Mouse (Mus musculus) forebrain, embryonic 15.5 days (tissue): Measurements from ENCODE around the gene Htr1b. TPM values are rescaled to one million over a fixed set of nuclear protein-coding genes. Genes with fewer than 3 reads are reported as not detected.
A peak's percentile ranks its signal among the peaks of the same experiment; 100 is the strongest.

Source experiments
- ATAC-seq: fragments of 200-750 bp; cut with Nextera tagmentation; replicated peaks from 2 replicates; pipeline ENCODE4 v1.8.0; 2017; ENCODE audit warnings: mild to moderate bottlenecking, moderate TSS enrichment, moderate library complexity
- H3K27ac ChIP-seq: fragments of 300-500 bp; sonication (generic); replicated peaks from 2 replicates; pipeline ENCODE4 v1.5.1; 2015; ENCODE audit warnings: mild to moderate bottlenecking, inconsistent platforms
- H3K27me3 ChIP-seq: fragments of 300-500 bp; sonication (generic); 2 replicates; pipeline ENCODE4 v1.6.1; 2015; ENCODE audit warnings: inconsistent platforms
- H3K36me3 ChIP-seq: fragments of 300-500 bp; sonication (generic); 2 replicates; pipeline ENCODE4 v1.6.1; 2015; ENCODE audit warnings: mild to moderate bottlenecking, inconsistent platforms
- H3K4me1 ChIP-seq: fragments of 300-500 bp; sonication (generic); 2 replicates; pipeline ENCODE4 v1.6.1; 2015; ENCODE audit warnings: inconsistent platforms
- H3K4me2 ChIP-seq: fragments of 300-500 bp; sonication (generic); replicated peaks from 2 replicates; pipeline ENCODE4 v1.6.1; 2015; ENCODE audit warnings: mild to moderate bottlenecking, inconsistent platforms
- H3K4me3 ChIP-seq: fragments of 300-500 bp; sonication (generic); 2 replicates; pipeline ENCODE4 v1.5.1; 2015; ENCODE audit warnings: mild to moderate bottlenecking, inconsistent platforms
- H3K9ac ChIP-seq: fragments of 300-500 bp; sonication (generic); replicated peaks from 2 replicates; pipeline ENCODE4 v1.6.1; 2015; ENCODE audit warnings: mild to moderate bottlenecking, inconsistent platforms
- H3K9me3 ChIP-seq: fragments of 300-500 bp; sonication (generic); 2 replicates; pipeline ENCODE4 v1.6.1; 2016; ENCODE audit warnings: inconsistent platforms
- WGBS: fragments of 180-500 bp; shearing (Covaris S2); methylation state at CpG from one replicate; pipeline ENCODE4 v1.1.7; 2015; ENCODE audit warnings: mixed read lengths; 5-methylcytosine and 5-hydroxymethylcytosine counted together
- polyA plus RNA-seq: library from polyadenylated mRNA; unstranded; fragments of >200 nt; fragmentation: Nextera tagmentation; extraction: Ambion mirVana; gene quantifications from 2 replicates; pipeline ENCODE4 v1.2.1, GENCODE M21; 2015

The Htr1b gene
- 1.5 and 1.6 TPM in 2 replicates for polyA plus RNA-seq

GRCm38 (mm10) chr9:81633437-81633973 lies at the start of gene Htr1b:
Gene Htr1b (minus strand): TSS chr9:81633828.
- H3K4me1 ChIP-seq, result peaks cover 30% of the 10 kb centered on the region
- 1% methylated on average over 26 of the region's 26 CpGs for WGBS
- no peaks in the 10 kb centered on the region for H3K9me3 ChIP-seq
- ATAC-seq, result peak; percentile 76
- peaks cover 43% of the 10 kb centered on the region for H3K27me3 ChIP-seq
- peak within 1 kb of the TSS; percentile 90 for H3K4me2 ChIP-seq
- H3K9ac ChIP-seq, result peak within 1 kb of the TSS; percentile 55
- H3K4me3 ChIP-seq, result peak within 1 kb of the TSS; percentile 52
- no peak within 1 kb of the TSS for H3K27ac ChIP-seq
- no peaks in the 10 kb centered on the region for H3K36me3 ChIP-seq

- Histone ChIP-seq H3K36me3 (no peaks in the 10 kb centered on the region), H3K27me3 (no peaks in the 10 kb centered on the region), H3K27ac (no peak overlapping the region), H3K4me1 (no peaks in the 10 kb centered on the region), H3K4me2 (no peak overlapping the region), H3K9me3 (no peaks in the 10 kb centered on the region), H3K9ac (no peak overlapping the region), H3K4me3 (no peak overlapping the region)
- 92% methylated on average over 1 of the region's 1 CpGs for WGBS
- no peak for ATAC-seq
Observed at GRCm38 (mm10) chr9:81676716-81677115, 43.1 kb upstream of the Htr1b start.

- no peak overlapping the region for H3K4me2 ChIP-seq
- no peak overlapping the region for H3K27ac ChIP-seq
- no peaks in the 10 kb centered on the region for H3K36me3 ChIP-seq
- H3K9me3 ChIP-seq, result no peaks in the 10 kb centered on the region
- 98% methylated on average over 1 of the region's 1 CpGs for WGBS
- H3K4me3 ChIP-seq, result no peak overlapping the region
- ATAC-seq, result no peak
- H3K27me3 ChIP-seq, result peaks cover 21% of the 10 kb centered on the region
- H3K9ac ChIP-seq, result no peak overlapping the region
- H3K4me1 ChIP-seq, result peaks cover 20% of the 10 kb centered on the region
Observed at GRCm38 (mm10) chr9:81637486-81637885, 3.9 kb upstream of the Htr1b start.

GRCm38 (mm10) chr9:81635109-81635508 lies 1.5 kb upstream of the Htr1b start:
- no peak overlapping the region for H3K4me3 ChIP-seq
- peaks cover 43% of the 10 kb centered on the region for H3K27me3 ChIP-seq
- ATAC-seq, result no peak
- no peak overlapping the region for H3K9ac ChIP-seq
- H3K4me1 ChIP-seq, result peaks cover 30% of the 10 kb centered on the region
- 7% methylated on average over 8 of the region's 8 CpGs for whole genome bisulfite sequencing
- H3K4me2 ChIP-seq, result no peak overlapping the region
- no peaks in the 10 kb centered on the region for H3K36me3 ChIP-seq
- no peak overlapping the region for H3K27ac ChIP-seq
- H3K9me3 ChIP-seq, result no peaks in the 10 kb centered on the region

GRCm38 (mm10) chr9:81634163-81634562 lies 535 bp upstream of the Htr1b start:
- H3K27ac ChIP-seq, result no peak overlapping the region
- no peak for ATAC-seq
- 1% methylated on average over 10 of the region's 10 CpGs for WGBS

GRCm38 (mm10) chr9:81632736-81633436 lies 742 bp downstream of the Htr1b start:
- H3K4me2 ChIP-seq, result peak overlapping the region; percentile 90
- WGBS, result under 1% methylated on average over 46 of the region's 47 CpGs
- H3K27ac ChIP-seq, result no peak overlapping the region
- H3K4me3 ChIP-seq, result peak overlapping the region; percentile 52
- peaks cover 43% of the 10 kb centered on the region for H3K27me3 ChIP-seq
- no peaks in the 10 kb centered on the region for H3K36me3 ChIP-seq
- peak; percentile 47 for ATAC-seq
- H3K4me1 ChIP-seq, result peaks cover 30% of the 10 kb centered on the region
- no peaks in the 10 kb centered on the region for H3K9me3 ChIP-seq
- peak overlapping the region; percentile 55 for H3K9ac ChIP-seq

More at GRCm38 (mm10) chr9:81634163-81634562, 535 bp upstream of the Htr1b start:
- Histone ChIP-seq H3K4me2 (peak overlapping the region; percentile 90), H3K4me1 (peaks cover 30% of the 10 kb centered on the region), H3K27me3 (peaks cover 43% of the 10 kb centered on the region), H3K9ac (peak overlapping the region; percentile 22; the same call in 1 of the 2 replicates), H3K9me3 (no peaks in the 10 kb centered on the region), H3K36me3 (no peaks in the 10 kb centered on the region), H3K4me3 (peak overlapping the region; percentile 52)

- Histone ChIP-seq H3K27ac (no peak overlapping the region), H3K27me3 (peaks cover 43% of the 10 kb centered on the region), H3K4me3 (peak overlapping the region; percentile 52), H3K4me2 (peak overlapping the region; percentile 90), H3K4me1 (peaks cover 30% of the 10 kb centered on the region), H3K9me3 (no peaks in the 10 kb centered on the region), H3K36me3 (no peaks in the 10 kb centered on the region), H3K9ac (peak overlapping the region; percentile 55)
- ATAC-seq, result peak; percentile 26; the same call in 1 of the 2 replicates
- WGBS, result under 1% methylated on average over 31 of the region's 31 CpGs
Observed at GRCm38 (mm10) chr9:81632191-81632735, 1.4 kb downstream of the Htr1b start.

- Histone ChIP-seq H3K9ac (no peak overlapping the region; the same call in 1 of the 2 replicates), H3K27ac (no peak overlapping the region), H3K27me3 (peaks cover 43% of the 10 kb centered on the region), H3K36me3 (no peaks in the 10 kb centered on the region), H3K4me2 (peak overlapping the region; percentile 90), H3K4me3 (peak overlapping the region; percentile 52), H3K4me1 (peaks cover 30% of the 10 kb centered on the region), H3K9me3 (no peaks in the 10 kb centered on the region)
- no peak for ATAC-seq
- 4% methylated on average over 27 of the region's 27 CpGs for WGBS
Observed at GRCm38 (mm10) chr9:81631581-81632091, 2.0 kb downstream of the Htr1b start.

GRCm38 (mm10) chr9:81626899-81627606 lies 6.6 kb downstream of the Htr1b start:
- H3K36me3 ChIP-seq, result no peaks in the 10 kb centered on the region
- peak; percentile 90 for ATAC-seq
- no peaks in the 10 kb centered on the region for H3K9me3 ChIP-seq
- H3K4me3 ChIP-seq, result no peak overlapping the region
- 35% methylated on average over 9 of the region's 9 CpGs for WGBS
- no peak overlapping the region for H3K9ac ChIP-seq
- peaks cover 6% of the 10 kb centered on the region for H3K4me1 ChIP-seq
- no peak overlapping the region for H3K4me2 ChIP-seq
- H3K27ac ChIP-seq, result no peak overlapping the region
- peaks cover 17% of the 10 kb centered on the region for H3K27me3 ChIP-seq

- Histone ChIP-seq H3K4me3 (no peak overlapping the region), H3K9ac (no peak overlapping the region), H3K4me2 (no peak overlapping the region), H3K27me3 (peaks cover 8% of the 10 kb centered on the region; the same call in 1 of the 2 replicates), H3K27ac (no peak overlapping the region), H3K4me1 (no peaks in the 10 kb centered on the region), H3K36me3 (no peaks in the 10 kb centered on the region), H3K9me3 (no peaks in the 10 kb centered on the region)
- no peak for ATAC-seq
Observed at GRCm38 (mm10) chr9:81625898-81626297, 7.7 kb downstream of the Htr1b start.

GRCm38 (mm10) chr9:81622873-81623272 lies 10.8 kb downstream of the Htr1b start:
- Histone ChIP-seq H3K9ac (no peak overlapping the region), H3K27me3 (no peaks in the 10 kb centered on the region), H3K4me1 (no peaks in the 10 kb centered on the region), H3K4me2 (no peak overlapping the region), H3K27ac (no peak overlapping the region), H3K9me3 (no peaks in the 10 kb centered on the region), H3K4me3 (no peak overlapping the region), H3K36me3 (no peaks in the 10 kb centered on the region)
- 19% methylated on average over 5 of the region's 5 CpGs for WGBS
- no peak for ATAC-seq

- Histone ChIP-seq H3K4me1 (no peaks in the 10 kb centered on the region), H3K4me2 (no peak overlapping the region), H3K27ac (no peak overlapping the region), H3K9me3 (no peaks in the 10 kb centered on the region), H3K4me3 (no peak overlapping the region), H3K36me3 (no peaks in the 10 kb centered on the region), H3K27me3 (no peaks in the 10 kb centered on the region), H3K9ac (no peak overlapping the region)
- ATAC-seq, result no peak
- WGBS, result 87% methylated on average over 4 of the region's 4 CpGs
Observed at GRCm38 (mm10) chr9:81611022-81611421, 22.6 kb downstream of the Htr1b start.
